Mouse (Mus musculus) MEL (cell line): Measurements from ENCODE around the gene Foxs1. TPM values are rescaled to one million over a fixed set of nuclear protein-coding genes. Genes with fewer than 3 reads are reported as not detected.

Source experiments
- DNase-seq: peaks from one replicate; pipeline ENCODE4 v3.0.0; 2011; ENCODE audit warnings: low read depth, low spot score
- H3K27ac ChIP-seq: 2 replicates; pipeline ENCODE4 v1.5.1; 2012; ENCODE audit warnings: low read depth, mild to moderate bottlenecking, control low read depth, low read length, moderate library complexity; ENCODE audit not compliant: control insufficient read depth
- H3K27me3 ChIP-seq, 2 experiments: fragments of 150-350 bp in 1 of 2; sonication (generic) in 1 of 2; 2 replicates each; pipeline ENCODE4 v1.6.1; 2012; ENCODE audit warnings: low read length in 2 of 2, mild to moderate bottlenecking in 2 of 2, improper control_type of control experiment in 1 of 2, moderate library complexity in 1 of 2; ENCODE audit not compliant: insufficient read depth in 2 of 2, control insufficient read depth in 1 of 2
- H3K36me3 ChIP-seq, 2 experiments: 2 replicates each; pipeline ENCODE4 v1.6.1; 2012 to 2014; ENCODE audit warnings: low read length in 2 of 2, improper control_type of control experiment in 1 of 2, inconsistent platforms in 1 of 2, mild to moderate bottlenecking in 1 of 2; ENCODE audit not compliant: insufficient read depth in 2 of 2, control insufficient read depth in 1 of 2
- H3K4me1 ChIP-seq, 2 experiments: fragments of 150-350 bp in 1 of 2; sonication (generic) in 1 of 2; 2 replicates each; pipeline ENCODE4 v1.6.1; 2012; ENCODE audit warnings: low read length in 2 of 2, improper control_type of control experiment in 1 of 2, mild to moderate bottlenecking in 1 of 2; ENCODE audit not compliant: insufficient read depth in 2 of 2, control insufficient read depth in 1 of 2
- H3K4me3 ChIP-seq, 2 experiments: fragments of 150-350 bp in 1 of 2; sonication (generic) in 1 of 2; 2 replicates each; pipeline ENCODE4 v1.5.1; 2012; ENCODE audit warnings: low read depth in 2 of 2, low read length in 2 of 2, mild to moderate bottlenecking in 2 of 2, moderate library complexity in 2 of 2, control low read depth in 1 of 2, improper control_type of control experiment in 1 of 2; ENCODE audit not compliant: control insufficient read depth in 1 of 2, insufficient read depth in 1 of 2
- H3K79me2 ChIP-seq: 2 replicates; pipeline ENCODE4 v1.6.1; 2012; ENCODE audit warnings: mild to moderate bottlenecking, low read length, moderate library complexity; ENCODE audit not compliant: control insufficient read depth, poor library complexity, insufficient read depth
- H3K9ac ChIP-seq: 2 replicates; pipeline ENCODE4 v1.6.1; 2012; ENCODE audit warnings: low read depth, mild to moderate bottlenecking, control low read depth, low read length, moderate library complexity; ENCODE audit not compliant: control insufficient read depth, poor library complexity, severe bottlenecking
- H3K9me3 ChIP-seq: fragments of 150-350 bp; sonication (generic); replicated peaks from 2 replicates; pipeline ENCODE4 v1.6.1; 2012; ENCODE audit warnings: mild to moderate bottlenecking, low read length, improper control_type of control experiment, moderate library complexity; ENCODE audit not compliant: insufficient read depth
- BHLHE40 ChIP-seq: IDR thresholded peaks from 2 replicates; pipeline ENCODE4 v1.6.1; 2012; ENCODE audit warnings: low read depth, mild to moderate bottlenecking, inconsistent platforms, low read length, improper control_type of control experiment, borderline replicate concordance
- CTCF ChIP-seq, 3 experiments: IDR thresholded peaks in 2 of 3; conservative IDR thresholded peaks in 1 of 3; 2 replicates each; pipeline ENCODE4 v1.5.1; 2011 to 2012; ENCODE audit warnings: low read length in 3 of 3, low read depth in 2 of 3, mild to moderate bottlenecking in 2 of 3, improper control_type of control experiment in 1 of 3, inconsistent platforms in 1 of 3, mixed read lengths in 1 of 3, moderate library complexity in 1 of 3; ENCODE audit not compliant: control insufficient read depth in 1 of 3, insufficient read depth in 1 of 3, poor library complexity in 1 of 3, severe bottlenecking in 1 of 3
- E2F4 ChIP-seq: IDR thresholded peaks from 2 replicates; pipeline ENCODE4 v1.6.1; 2011; ENCODE audit warnings: low read depth, low read length, improper control_type of control experiment, borderline replicate concordance
- ELF1 ChIP-seq: IDR thresholded peaks from 2 replicates; pipeline ENCODE4 v1.6.1; 2014; ENCODE audit warnings: low read depth, mild to moderate bottlenecking, inconsistent platforms, low read length, improper control_type of control experiment, moderate library complexity
- ETS1 ChIP-seq: IDR thresholded peaks from 2 replicates; pipeline ENCODE4 v1.6.1; 2012; ENCODE audit warnings: low read depth, mild to moderate bottlenecking, inconsistent platforms, low read length, improper control_type of control experiment, moderate library complexity
- GABPA ChIP-seq: IDR thresholded peaks from 2 replicates; pipeline ENCODE4 v1.6.1; 2012; ENCODE audit warnings: low read depth, mild to moderate bottlenecking, inconsistent platforms, low read length, improper control_type of control experiment, moderate library complexity
- GATA1 ChIP-seq: IDR thresholded peaks from 2 replicates; pipeline ENCODE4 v1.6.1; 2011; ENCODE audit warnings: low read depth, low read length, improper control_type of control experiment
- HCFC1 ChIP-seq: IDR thresholded peaks from 2 replicates; pipeline ENCODE4 v1.6.1; 2012; ENCODE audit warnings: low read depth, mild to moderate bottlenecking, inconsistent platforms, low read length, improper control_type of control experiment, moderate library complexity
- JUND ChIP-seq: IDR thresholded peaks from 2 replicates; pipeline ENCODE4 v1.6.1; 2011; ENCODE audit warnings: low read depth, mild to moderate bottlenecking, improper control_type of control experiment, low read length
- KAT2A ChIP-seq: conservative IDR thresholded peaks from 2 replicates; pipeline ENCODE4 v1.6.1; 2012; ENCODE audit warnings: low read depth, low read length, improper control_type of control experiment, inconsistent platforms
- MAFK ChIP-seq: IDR thresholded peaks from 2 replicates; pipeline ENCODE4 v1.6.1; 2011; ENCODE audit warnings: low read depth, mild to moderate bottlenecking, low read length, improper control_type of control experiment, borderline replicate concordance
- MAX ChIP-seq: IDR thresholded peaks from 2 replicates; pipeline ENCODE4 v1.6.1; 2011; ENCODE audit warnings: low read length, improper control_type of control experiment
- MAZ ChIP-seq: IDR thresholded peaks from 2 replicates; pipeline ENCODE4 v1.6.1; 2012; ENCODE audit warnings: low read depth, mild to moderate bottlenecking, inconsistent platforms, low read length, improper control_type of control experiment
- MEF2A ChIP-seq: IDR thresholded peaks from 2 replicates; pipeline ENCODE4 v1.6.1; 2014; ENCODE audit warnings: low read depth, mild to moderate bottlenecking, inconsistent platforms, low read length, improper control_type of control experiment; ENCODE audit not compliant: poor library complexity, insufficient replicate concordance, severe bottlenecking; ENCODE audit errors: extremely low read depth
- MXI1 ChIP-seq: IDR thresholded peaks from 2 replicates; pipeline ENCODE4 v1.6.1; 2011; ENCODE audit warnings: mild to moderate bottlenecking, low read depth, low read length, improper control_type of control experiment
- MYC ChIP-seq: IDR thresholded peaks from 2 replicates; pipeline ENCODE4 v1.6.1; 2011; ENCODE audit warnings: low read depth, mild to moderate bottlenecking, low read length, improper control_type of control experiment, moderate library complexity
- POLR2AphosphoS2 ChIP-seq: IDR thresholded peaks from 2 replicates; pipeline ENCODE4 v1.6.1; 2011; ENCODE audit warnings: low read length, improper control_type of control experiment
- RAD21 ChIP-seq: IDR thresholded peaks from 2 replicates; pipeline ENCODE4 v1.6.1; 2011; ENCODE audit warnings: mild to moderate bottlenecking, low read depth, low read length, improper control_type of control experiment
- RCOR1 ChIP-seq: IDR thresholded peaks from 2 replicates; pipeline ENCODE4 v1.6.1; 2012; ENCODE audit warnings: low read depth, mild to moderate bottlenecking, inconsistent platforms, low read length, improper control_type of control experiment
- SIN3A ChIP-seq: IDR thresholded peaks from 2 replicates; pipeline ENCODE4 v1.6.1; 2012; ENCODE audit warnings: low read length, improper control_type of control experiment, inconsistent platforms
- TBP ChIP-seq: IDR thresholded peaks from 2 replicates; pipeline ENCODE4 v1.8.0; 2011; ENCODE audit warnings: low read depth, low read length, improper control_type of control experiment
- USF2 ChIP-seq, 2 experiments: IDR thresholded peaks; 2 replicates each; pipeline ENCODE4 v1.6.1; 2011 to 2012; ENCODE audit warnings: improper control_type of control experiment in 2 of 2, low read length in 2 of 2, borderline replicate concordance in 1 of 2, inconsistent platforms in 1 of 2, low read depth in 1 of 2, mild to moderate bottlenecking in 1 of 2; ENCODE audit not compliant: insufficient read depth in 1 of 2
- ZC3H11A ChIP-seq: IDR thresholded peaks from 2 replicates; pipeline ENCODE4 v1.6.1; 2012; ENCODE audit warnings: low read depth, mild to moderate bottlenecking, inconsistent platforms, low read length, improper control_type of control experiment
- ZKSCAN1 ChIP-seq: IDR thresholded peaks from 2 replicates; pipeline ENCODE4 v1.6.1; 2012; ENCODE audit warnings: low read depth, mild to moderate bottlenecking, inconsistent platforms, low read length, improper control_type of control experiment, moderate library complexity
- ZMIZ1 ChIP-seq: IDR thresholded peaks from 2 replicates; pipeline ENCODE4 v1.6.1; 2012; ENCODE audit warnings: low read depth, mild to moderate bottlenecking, inconsistent platforms, low read length, improper control_type of control experiment, moderate library complexity
- ZNF384 ChIP-seq: IDR thresholded peaks from 2 replicates; pipeline ENCODE4 v1.6.1; 2012; ENCODE audit warnings: low read depth, mild to moderate bottlenecking, inconsistent platforms, low read length, improper control_type of control experiment
- polyA plus RNA-seq, 2 experiments: library from polyadenylated mRNA; stranded (reverse) in 1 of 2; unstranded in 1 of 2; fragments of >175 nt in 1 of 2; fragments of >200 nt in 1 of 2; gene quantifications; 2 replicates each; pipeline versions ENCODE4 v1.2.1 to v1.2.4; 2012; ENCODE audit warnings: low replicate concordance in 2 of 2, low read depth in 1 of 2; ENCODE audit not compliant: insufficient read length in 2 of 2, insufficient read depth in 1 of 2, missing spikeins in 1 of 2
- total RNA-seq: library from RNA; depleted of rRNA; stranded (reverse); fragments of 300-350 nt; gene quantifications from 2 replicates; pipeline ENCODE4 v1.2.3, GENCODE M21; 2012

Foxs1 gene
- total and polyA plus RNA-seq, 3 experiments: not detected

GRCm38 (mm10) chr2:152895834-152896233 lies 37.2 kb downstream of the Foxs1 start:
- Histone ChIP-seq H3K79me2 (no peaks in the 10 kb centered on the region), H3K9me3 (no peaks in the 10 kb centered on the region), H3K4me1 (no peaks in the 10 kb centered on the region), H3K4me3 (no peak overlapping the region), H3K27ac (no peak overlapping the region), H3K9ac (no peak overlapping the region), H3K27me3 (no peaks in the 10 kb centered on the region)
- no peak for DNase-seq
- TF ChIP-seq ELF1: no peak
- no peak for TF ChIP-seq SIN3A
- no peak for TF ChIP-seq MXI1
- TF ChIP-seq ZNF384: no peak
- no peak for TF ChIP-seq ZKSCAN1
- TF ChIP-seq MAX: no peak
- TF ChIP-seq KAT2A: no peak
- no peak for TF ChIP-seq CTCF (IDR thresholded peaks at IDR 0.05 in 2 of 3, conservative IDR thresholded peaks at IDR 0.05 in 1 of 3; ENCODE audit: control insufficient read depth in 1 of 3, insufficient read depth in 1 of 3, low read depth in 2 of 3, low read length in 3 of 3, poor library complexity in 1 of 3, severe bottlenecking in 1 of 3)
- TF ChIP-seq POLR2AphosphoS2: no peak
- TF ChIP-seq RAD21: no peak
- TF ChIP-seq MYC: no peak
- TF ChIP-seq GATA1: no peak
- no peak for TF ChIP-seq JUND
- no peak for TF ChIP-seq ZC3H11A
- no peak for TF ChIP-seq MEF2A
- TF ChIP-seq ZMIZ1: no peak
- no peak for TF ChIP-seq GABPA
- TF ChIP-seq RCOR1: no peak
- no peak for TF ChIP-seq ETS1
- no peak for TF ChIP-seq HCFC1
- TF ChIP-seq, all 39 proteins: peak for 0
- peaks cover 0 to 8% of the 10 kb centered on the region in 2 experiments; a peak in 2 of 4 replicates for H3K36me3 ChIP-seq

- H3K4me1 ChIP-seq: no peaks in the 10 kb centered on the region
- no peaks in the 10 kb centered on the region for H3K9me3 ChIP-seq
- DNase-seq: no peak
- no peak overlapping the region for H3K27ac ChIP-seq
- no peak overlapping the region for H3K4me3 ChIP-seq
- H3K79me2 ChIP-seq: no peaks in the 10 kb centered on the region
- TF ChIP-seq TBP: no peak
- no peak for TF ChIP-seq GABPA
- TF ChIP-seq MAFK: no peak
- no peak for TF ChIP-seq POLR2AphosphoS2
- no peak for TF ChIP-seq MAZ
- TF ChIP-seq KAT2A: no peak
- TF ChIP-seq USF2 (IDR thresholded peaks at IDR 0.05; ENCODE audit: borderline replicate concordance in 1 of 2, insufficient read depth in 1 of 2, low read depth in 1 of 2, low read length in 2 of 2): no peak
- no peak for TF ChIP-seq E2F4
- TF ChIP-seq ELF1: no peak
- no peak for TF ChIP-seq BHLHE40
- no peak overlapping the region for H3K9ac ChIP-seq
- peaks cover 0 to 26% of the 10 kb centered on the region in 2 experiments; a peak in 2 of 4 replicates for H3K36me3 ChIP-seq
- H3K27me3 ChIP-seq: no peaks in the 10 kb centered on the region
These were observed 44.2 kb downstream of the Foxs1 start for GRCm38 (mm10) chr2:152888774-152889173.
